Mouse (Mus musculus) forebrain, embryonic 14.5 days (tissue): ENCODE measurements around the gene Tpr. TPM values are rescaled to one million over a fixed set of nuclear protein-coding genes. Genes with fewer than 3 reads are reported as not detected.

Experiments
- ATAC-seq: fragments of 200-750 bp; cut with Nextera tagmentation; 2 replicates; pipeline ENCODE4 v1.8.0; 2017; ENCODE audit warnings: mild to moderate bottlenecking, moderate library complexity
- DNase-seq: peaks from one replicate; pipeline ENCODE4 v3.0.0-alpha.2; 2015; ENCODE audit warnings: low spot score
- H3K27ac ChIP-seq: fragments of 300-500 bp; sonication (generic); 2 replicates; pipeline ENCODE4 v1.5.1; 2014; ENCODE audit warnings: low read depth, mild to moderate bottlenecking, control low read depth, low read length, moderate library complexity
- H3K27me3 ChIP-seq: fragments of 300-500 bp; sonication (generic); replicated peaks from 2 replicates; pipeline ENCODE4 v1.6.1; 2014; ENCODE audit warnings: low read length, control low read depth, mixed read lengths; ENCODE audit not compliant: control insufficient read depth, insufficient read depth
- H3K36me3 ChIP-seq: fragments of 300-500 bp; sonication (generic); 2 replicates; pipeline ENCODE4 v1.6.1; 2014; ENCODE audit warnings: low read length, control low read depth; ENCODE audit not compliant: control insufficient read depth, insufficient read depth
- H3K4me1 ChIP-seq: fragments of 300-500 bp; sonication (generic); 2 replicates; pipeline ENCODE4 v1.6.1; 2014; ENCODE audit warnings: antibody characterized with exemption, low read length, control low read depth; ENCODE audit not compliant: control insufficient read depth, insufficient read depth
- H3K4me2 ChIP-seq: fragments of 300-500 bp; sonication (generic); 2 replicates; pipeline ENCODE4 v1.6.1; 2014; ENCODE audit warnings: mild to moderate bottlenecking, control low read depth, low read length
- H3K4me3 ChIP-seq: fragments of 300-500 bp; sonication (generic); 2 replicates; pipeline ENCODE4 v1.5.1; 2014; ENCODE audit warnings: low read depth, low read length, control low read depth
- H3K9ac ChIP-seq: fragments of 300-500 bp; sonication (generic); 2 replicates; pipeline ENCODE4 v1.6.1; 2014; ENCODE audit warnings: mild to moderate bottlenecking, low read length, control low read depth, moderate library complexity
- H3K9me3 ChIP-seq: fragments of 300-500 bp; sonication (generic); replicated peaks from 2 replicates; pipeline ENCODE4 v1.6.1; 2016; ENCODE audit warnings: low read length, control low read depth, mixed read lengths; ENCODE audit not compliant: control insufficient read depth
- WGBS: fragments of 180-500 bp; shearing (Covaris S2); extraction: QIAGEN DNeasy Blood & Tissue Kit; methylation state at CpG from one replicate; pipeline ENCODE4 v1.1.7; 2014; 5-methylcytosine and 5-hydroxymethylcytosine counted together
- polyA plus RNA-seq: library from polyadenylated mRNA; unstranded; fragments of >200 nt; fragmentation: Nextera tagmentation; extraction: Ambion mirVana; gene quantifications from 2 replicates; pipeline ENCODE4 v1.2.1, GENCODE M21; 2014

The Tpr gene
- 108 and 128 TPM in 2 replicates for polyA plus RNA-seq

DNA sequence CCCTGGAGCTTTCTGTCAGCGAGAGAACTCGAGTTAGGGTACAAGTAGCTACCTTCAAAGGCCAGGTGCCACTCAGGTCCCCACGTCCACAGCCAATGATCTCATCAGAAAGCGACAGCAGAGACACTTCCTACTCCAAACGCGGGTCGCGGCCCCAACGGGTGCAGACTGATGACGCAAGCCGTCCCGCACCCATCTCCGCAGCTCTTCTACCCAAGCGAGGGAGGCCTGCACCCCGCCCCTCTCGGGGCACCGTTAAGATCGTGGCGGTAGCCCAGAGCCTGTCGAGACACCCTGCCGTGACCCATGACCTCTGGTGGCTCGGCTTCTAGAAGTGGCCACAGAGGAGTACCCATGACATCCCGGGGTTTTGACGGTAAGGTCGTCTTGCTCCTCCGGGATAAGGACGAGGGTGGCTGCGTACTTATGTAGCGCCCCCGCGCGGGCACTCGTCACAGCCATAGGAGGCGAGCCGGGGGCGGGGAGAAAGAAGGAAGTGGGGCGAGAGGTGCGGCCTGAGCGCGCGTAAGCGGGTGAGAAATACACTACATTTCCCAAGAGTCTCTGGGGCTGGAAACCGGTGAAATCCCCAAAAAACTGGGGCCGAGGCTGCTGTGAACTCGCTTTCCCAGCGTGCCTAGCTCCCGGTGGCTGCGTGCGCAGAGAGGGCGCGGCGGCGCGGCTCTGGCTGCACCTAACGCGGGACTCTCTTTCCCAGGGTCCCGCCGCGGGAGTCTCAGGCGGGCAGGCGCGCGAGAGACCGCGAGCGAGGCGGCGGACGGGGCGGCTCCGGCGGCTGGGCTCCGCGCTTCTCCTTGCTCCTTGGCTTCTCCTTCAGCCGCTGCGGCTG is at the start of gene Tpr, which contains the start of gene Odr4:
Tpr (plus strand) TSS at position 201 of the 850 bp plus-strand sequence.
Odr4 (minus strand) TSS at position 443 of the 850 bp plus-strand sequence.
- Histone ChIP-seq H3K4me2 (peak within 1 kb of the TSS; percentile 55), H3K4me1 (no peaks in the 10 kb centered on the region), H3K27me3 (no peaks in the 10 kb centered on the region), H3K36me3 (peaks cover 34% of the 10 kb centered on the region), H3K27ac (peak within 1 kb of the TSS; percentile 93), H3K4me3 (peak within 1 kb of the TSS; percentile 62), H3K9ac (peak within 1 kb of the TSS; percentile 77), H3K9me3 (no peaks in the 10 kb centered on the region)
- peak; percentile 99 for DNase-seq
- WGBS, result under 1% methylated on average over 76 of the region's 76 CpGs
- ATAC-seq, result peak; percentile 98

DNA sequence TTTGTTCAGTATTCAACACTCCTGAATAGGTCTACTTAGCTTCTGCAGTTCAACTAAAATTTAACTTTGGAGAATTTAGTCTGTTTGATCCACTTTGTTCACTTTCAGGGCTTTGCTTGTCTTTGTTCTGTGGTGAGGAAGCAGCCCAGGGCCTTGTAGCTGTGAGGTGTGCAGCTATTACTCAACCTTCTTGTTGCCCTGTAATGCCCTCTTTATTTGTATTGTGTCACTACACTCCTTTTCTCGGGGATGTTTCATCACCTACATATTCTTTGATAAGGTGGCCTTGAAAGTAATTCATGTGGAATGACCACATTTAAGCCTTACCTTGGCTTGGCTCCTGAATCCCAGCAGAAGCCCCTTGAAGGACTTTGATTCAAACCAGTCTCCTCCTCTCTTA is 31.8 kb upstream of the Tpr start:
- no peaks in the 10 kb centered on the region for H3K27me3 ChIP-seq
- H3K4me3 ChIP-seq, result no peak overlapping the region
- no peaks in the 10 kb centered on the region for H3K4me1 ChIP-seq
- H3K36me3 ChIP-seq, result peaks cover 15% of the 10 kb centered on the region
- H3K9ac ChIP-seq, result no peak overlapping the region
- no peaks in the 10 kb centered on the region for H3K9me3 ChIP-seq
- WGBS, result 86% methylated on average over 1 of the region's 1 CpGs
- no peak overlapping the region for H3K27ac ChIP-seq
- no peak for DNase-seq
- no peak for ATAC-seq
- H3K4me2 ChIP-seq, result no peak overlapping the region

DNA sequence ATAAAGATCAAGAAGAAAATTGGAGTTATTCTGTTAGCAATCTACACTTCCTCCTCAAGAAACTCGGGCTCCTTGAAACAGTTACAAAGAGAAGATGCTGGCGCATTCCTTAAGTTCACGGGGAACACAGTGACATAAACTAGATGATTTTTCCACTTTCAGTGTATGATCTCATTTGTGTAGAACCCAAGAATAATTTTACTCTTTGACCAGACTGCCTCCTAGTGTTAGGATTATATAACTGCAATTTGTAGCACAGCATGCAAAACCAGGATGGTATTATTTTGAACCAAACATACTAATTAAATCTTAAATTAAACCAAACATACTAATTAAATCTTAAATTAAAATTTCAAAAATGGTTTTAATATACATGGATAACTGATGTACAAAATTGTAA is 19.7 kb upstream of the Tpr start:
- DNase-seq (peak; percentile 40), ATAC-seq (no peak)
- 86% methylated on average over 3 of the region's 3 CpGs for WGBS
- H3K27ac ChIP-seq, result no peak overlapping the region
- H3K4me2 ChIP-seq, result no peak overlapping the region
- peaks cover 15% of the 10 kb centered on the region; the same call in 1 of the 2 replicates for H3K36me3 ChIP-seq
- no peak overlapping the region for H3K4me3 ChIP-seq
- H3K27me3 ChIP-seq, result no peaks in the 10 kb centered on the region
- no peak overlapping the region for H3K9ac ChIP-seq
- H3K4me1 ChIP-seq, result no peaks in the 10 kb centered on the region
- no peaks in the 10 kb centered on the region for H3K9me3 ChIP-seq

DNA sequence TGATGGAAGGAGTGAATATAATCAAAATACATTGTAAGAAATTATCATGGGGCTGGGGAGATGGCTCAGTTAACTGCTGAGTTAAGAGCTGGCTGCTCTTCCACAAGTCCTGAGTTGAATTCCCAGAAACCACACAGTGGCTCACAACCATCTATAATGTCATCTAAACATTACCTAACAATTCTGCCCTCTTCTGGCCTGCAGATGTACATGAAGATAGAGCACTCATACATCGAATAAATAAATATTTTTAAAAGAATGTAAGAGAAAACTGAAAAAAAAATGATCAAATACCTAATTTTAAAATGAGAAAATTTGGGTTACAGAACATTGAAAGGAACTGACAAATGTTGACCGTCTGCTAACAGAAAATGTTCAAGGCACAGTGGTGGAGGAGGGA is 18.4 kb upstream of the Tpr start:
- Histone ChIP-seq H3K27ac (no peak overlapping the region), H3K4me1 (no peaks in the 10 kb centered on the region), H3K9me3 (no peaks in the 10 kb centered on the region), H3K27me3 (no peaks in the 10 kb centered on the region), H3K9ac (no peak overlapping the region), H3K4me3 (no peak overlapping the region), H3K36me3 (peaks cover 21% of the 10 kb centered on the region; the same call in 1 of the 2 replicates), H3K4me2 (no peak overlapping the region)
- no peak for ATAC-seq
- WGBS, result 85% methylated on average over 2 of the region's 2 CpGs
- no peak for DNase-seq

DNA sequence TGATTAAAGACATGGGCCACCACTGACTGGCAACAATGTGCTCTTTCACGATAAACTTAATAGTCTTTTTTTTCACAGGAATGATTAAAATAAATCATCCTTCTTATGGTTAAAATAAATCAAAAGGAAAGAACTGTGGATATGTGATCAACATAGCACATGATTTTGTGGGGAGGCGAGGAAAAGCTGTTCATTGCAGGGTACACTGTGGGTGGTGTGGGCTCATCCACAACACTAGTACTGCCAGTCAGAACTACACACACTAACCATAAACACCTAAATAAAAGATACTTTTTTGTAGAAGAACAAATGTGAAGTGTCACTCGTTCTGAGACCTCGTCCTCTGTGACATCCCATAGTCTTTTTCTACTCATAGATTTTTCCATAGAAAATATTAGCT is 8.5 kb upstream of the Tpr start:
- Histone ChIP-seq H3K27ac (no peak overlapping the region), H3K9ac (no peak overlapping the region), H3K27me3 (no peaks in the 10 kb centered on the region), H3K9me3 (no peaks in the 10 kb centered on the region), H3K4me1 (no peaks in the 10 kb centered on the region), H3K4me2 (no peak overlapping the region), H3K4me3 (no peak overlapping the region), H3K36me3 (peaks cover 39% of the 10 kb centered on the region)
- WGBS, result 96% methylated on average over 4 of the region's 4 CpGs
- DNase-seq (no peak), ATAC-seq (no peak)

DNA sequence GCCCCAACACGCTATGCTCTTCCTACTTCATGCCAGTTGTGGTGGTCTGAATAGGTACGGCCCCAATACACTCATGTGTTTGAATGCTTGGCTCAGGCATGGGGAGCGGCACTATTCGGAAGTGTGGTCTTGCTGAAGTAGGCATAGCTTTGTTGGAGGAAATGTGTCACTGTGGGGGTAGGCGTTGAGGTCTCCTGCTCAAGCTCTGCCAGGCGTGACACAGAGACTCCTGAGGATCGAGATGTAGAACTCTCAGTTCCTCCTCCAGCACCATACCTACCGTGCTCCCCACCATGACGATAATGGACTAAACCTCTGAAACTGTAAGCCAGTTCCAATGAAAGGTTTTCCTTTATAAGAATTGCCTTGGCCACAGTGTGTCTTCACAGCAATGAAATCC is 5.1 kb upstream of the Tpr start:
- Histone ChIP-seq H3K4me3 (no peak overlapping the region), H3K4me1 (no peaks in the 10 kb centered on the region)
- 91% methylated on average over 9 of the region's 9 CpGs for WGBS

DNA sequence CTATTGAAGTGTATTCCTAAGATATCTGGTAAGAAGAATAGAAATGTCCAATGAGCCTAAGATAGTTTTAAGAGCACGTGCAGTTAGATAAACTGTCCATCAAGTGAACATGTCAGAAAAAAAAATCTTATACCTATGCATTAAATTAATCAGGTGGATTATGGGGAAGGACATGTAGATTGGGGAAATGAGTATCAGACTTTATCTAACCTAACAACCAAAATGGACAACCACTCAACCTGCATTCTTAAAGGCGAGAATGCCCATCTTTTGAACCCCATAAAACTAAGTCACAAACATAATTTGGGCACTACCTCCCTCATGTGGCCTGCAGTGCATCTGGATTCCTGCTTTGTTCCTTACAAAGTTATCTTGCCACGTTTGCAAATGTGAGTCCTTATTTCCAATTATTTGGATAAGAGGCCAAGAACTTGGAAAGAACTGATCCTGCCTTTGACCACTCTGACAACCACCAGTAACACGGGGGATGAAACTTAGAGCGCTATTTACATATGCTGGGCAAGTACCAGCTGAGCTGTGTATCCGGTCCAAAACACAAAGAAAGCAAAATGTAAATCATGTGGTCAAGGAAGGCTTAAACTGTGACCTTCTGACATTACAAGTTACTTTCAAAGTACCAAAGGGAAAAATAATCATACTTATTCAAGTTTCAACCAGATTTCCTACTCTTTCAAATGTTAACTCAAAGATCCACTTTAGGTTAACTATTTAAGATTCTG is 3.1 kb upstream of the Tpr start:
- peaks cover 27% of the 10 kb centered on the region for H3K36me3 ChIP-seq
- H3K4me3 ChIP-seq, result no peak overlapping the region
- H3K9me3 ChIP-seq, result no peaks in the 10 kb centered on the region
- no peaks in the 10 kb centered on the region for H3K4me1 ChIP-seq
- DNase-seq (no peak), ATAC-seq (no peak)
- no peak overlapping the region for H3K4me2 ChIP-seq
- H3K9ac ChIP-seq, result no peak overlapping the region
- H3K27me3 ChIP-seq, result no peaks in the 10 kb centered on the region
- 86% methylated on average over 6 of the region's 6 CpGs for WGBS
- H3K27ac ChIP-seq, result no peak overlapping the region

More for the DNA sequence above, 5.1 kb upstream of the Tpr start:
- no peak for DNase-seq
- no peaks in the 10 kb centered on the region for H3K27me3 ChIP-seq
- peaks cover 36% of the 10 kb centered on the region for H3K36me3 ChIP-seq
- H3K9ac ChIP-seq, result no peak overlapping the region
- no peaks in the 10 kb centered on the region for H3K9me3 ChIP-seq
- H3K4me2 ChIP-seq, result no peak overlapping the region
- no peak for ATAC-seq
- H3K27ac ChIP-seq, result no peak overlapping the region

DNA sequence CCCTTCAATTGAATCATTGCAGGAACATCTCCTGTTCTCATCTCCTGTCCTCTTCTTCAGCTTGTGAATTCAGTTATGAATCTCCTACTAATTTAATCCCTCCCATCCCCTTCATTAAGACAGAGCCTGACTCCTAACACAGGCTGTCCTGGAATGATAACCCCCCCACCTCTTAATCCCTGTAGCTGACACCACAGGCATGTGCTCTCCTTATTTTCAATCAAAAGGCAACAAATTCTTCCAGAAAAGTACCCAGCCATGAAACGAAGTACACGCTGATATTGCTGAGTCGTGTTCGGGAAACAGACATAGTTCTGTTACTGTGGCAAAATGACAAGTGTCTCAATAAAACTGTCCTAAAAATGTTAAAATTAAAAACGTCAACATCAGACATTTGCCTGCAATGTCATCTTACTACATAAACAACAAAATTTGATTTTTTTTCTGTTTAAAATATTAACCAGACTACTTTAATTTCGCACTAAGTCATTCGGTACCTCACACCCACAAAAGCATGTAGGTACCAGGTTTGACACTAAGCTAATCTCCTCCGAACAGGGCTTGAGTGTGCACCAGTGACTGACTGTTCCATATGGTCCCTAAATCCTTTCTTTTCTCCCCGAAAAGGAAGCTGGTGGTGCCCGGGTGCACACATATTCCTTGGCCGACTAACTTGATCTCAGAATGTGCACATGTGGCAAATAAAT is 554 bp upstream of the Tpr start:
- H3K36me3 ChIP-seq, result peaks cover 33% of the 10 kb centered on the region
- no peaks in the 10 kb centered on the region for H3K9me3 ChIP-seq
- DNase-seq (no peak), ATAC-seq (peak; percentile 33)
- H3K4me2 ChIP-seq, result peak overlapping the region; percentile 55
- H3K27me3 ChIP-seq, result no peaks in the 10 kb centered on the region
- no peaks in the 10 kb centered on the region for H3K4me1 ChIP-seq
- 28% methylated on average over 11 of the region's 11 CpGs for WGBS
- H3K9ac ChIP-seq, result peak overlapping the region; percentile 67
- H3K4me3 ChIP-seq, result peak overlapping the region; percentile 62
- H3K27ac ChIP-seq, result peak overlapping the region; percentile 93; the same call in 1 of the 2 replicates
